Mouse (Mus musculus): ENCODE results near the gene Ltk.

DNA sequence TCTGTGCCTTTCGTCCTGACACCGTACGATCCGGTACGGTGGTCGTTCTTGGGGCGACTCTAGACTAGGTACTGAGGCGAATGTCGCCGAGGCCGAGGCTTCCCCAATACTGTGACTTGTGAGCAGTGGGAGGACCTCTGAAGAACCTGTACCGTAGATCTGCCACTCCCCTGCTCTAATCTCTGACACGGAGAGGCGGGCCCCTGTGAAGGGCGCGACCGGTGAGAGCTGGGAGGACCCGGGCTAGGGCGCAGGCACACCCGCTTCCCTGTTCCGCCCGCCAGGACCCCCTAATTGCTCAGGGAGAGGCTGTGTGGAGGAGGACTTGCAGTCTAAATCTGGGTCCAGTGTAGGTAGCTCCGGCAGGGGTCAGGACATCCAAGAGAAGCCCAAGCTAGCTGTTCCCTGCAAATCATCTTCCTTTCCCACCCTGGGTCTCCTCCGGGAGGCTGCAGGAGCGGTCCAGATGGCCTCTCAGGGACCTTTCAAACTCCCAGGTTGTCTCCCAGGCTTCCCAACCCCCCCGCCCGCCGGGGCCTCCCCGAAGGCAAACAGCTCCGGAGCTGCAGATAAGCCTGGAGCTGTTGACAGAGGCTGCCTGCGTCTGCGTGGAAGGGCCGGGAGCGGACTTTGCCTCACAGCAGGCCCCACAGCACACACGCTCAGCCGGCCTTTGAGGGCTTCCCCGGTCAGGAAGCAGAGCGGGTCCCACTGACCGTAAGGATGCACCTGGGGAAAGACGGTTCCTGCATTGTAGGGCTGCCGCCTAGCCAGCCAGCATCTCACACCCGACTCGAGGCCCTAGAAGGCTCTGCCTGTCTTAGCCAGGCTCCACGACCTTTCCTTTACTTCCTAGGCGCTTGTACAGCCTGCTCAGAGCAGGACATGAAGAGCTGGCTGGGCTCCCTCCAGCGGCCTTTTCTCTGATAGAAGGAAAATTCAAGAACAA, 15.8 kb downstream of the Ltk start:
- TF ChIP-seq CTCF (IDR thresholded peaks at IDR 0.05; ENCODE audit: low read depth) (no peak), EP300 (IDR thresholded peaks at IDR 0.05; ENCODE audit: low read depth) (no peak)
